25 mouse cellular contexts compared by ENCODE assay signal in the genomic region with DNA sequence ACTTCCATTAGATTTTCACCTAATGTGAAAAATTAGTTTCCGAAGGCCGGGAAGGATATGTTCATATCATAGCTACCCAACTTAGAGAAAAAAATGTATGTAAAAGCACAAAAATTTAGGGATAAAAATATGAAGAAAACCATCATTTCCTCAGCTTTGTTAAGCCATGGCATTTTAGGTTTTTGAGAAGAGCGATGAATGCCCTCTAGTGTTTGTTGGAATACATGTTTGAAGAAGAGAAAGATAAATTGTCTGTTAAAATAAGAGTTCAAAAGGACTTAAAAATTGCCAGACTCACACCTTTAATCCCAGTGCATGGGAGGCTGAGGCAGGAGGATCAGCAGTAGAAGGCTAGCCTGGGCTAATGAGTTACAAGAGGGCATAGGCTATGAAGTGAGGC. TPM values are rescaled to one million over a fixed set of nuclear protein-coding genes. Genes with fewer than 3 reads are reported as not detected.
DNase-seq lines count a peak whose midpoint lies in the region; ATAC-seq and TF ChIP-seq lines count a peak whose summit lies in the region.
"Had no signal": no experiment of that assay in that cellular context is flagged by ENCODE, and none has a peak within 500 bp of the region (broad histone marks: within the 10 kb centered on the region; RNA-seq: fewer than 3 reads in every experiment).

No protein-coding gene starts in this region.

- no peak overlapping the region for H3K4me2 ChIP-seq in hindbrain, postnatal 0 days (ENCODE audit: low read depth, low read length)
- no peak overlapping the region for H3K4me2 ChIP-seq in hindbrain, embryonic 16.5 days (ENCODE audit: low read length)
- no peak overlapping the region for H3K4me2 ChIP-seq in CH12.LX (ENCODE audit: insufficient read depth, low read depth, poor library complexity, severe bottlenecking)
- H3K4me2 ChIP-seq: embryonic facial prominence, embryonic 15.5 days; heart, embryonic 15.5 days; hindbrain, embryonic 13.5 days had no signal

- H3K79me2 ChIP-seq in CH12.LX (replicated peaks; ENCODE audit: control insufficient read depth, extremely low read depth, insufficient read depth, poor library complexity, severe bottlenecking) = no peaks in the 10 kb centered on the region

- H3K4me3 ChIP-seq in hindbrain, postnatal 0 days (ENCODE audit: low read length) = no peak overlapping the region
- no peak overlapping the region for H3K4me3 ChIP-seq in hindbrain, embryonic 16.5 days (ENCODE audit: low read length)
- H3K4me3 ChIP-seq in left cerebral cortex, adult 2 months = no peak overlapping the region
- no peak overlapping the region for H3K4me3 ChIP-seq in CH12.LX (replicated peaks in 1 of 3; ENCODE audit: low read depth in 2 of 3, low read length in 2 of 3, poor library complexity in 1 of 3)
- H3K4me3 ChIP-seq: embryonic facial prominence, embryonic 15.5 days; erythroblast, embryonic 14.5 days; forebrain, embryonic 10.5 days; heart, embryonic 10.5 days; heart, embryonic 15.5 days; hindbrain, embryonic 13.5 days had no signal

- peak; percentile 33 for TF ChIP-seq CTCF in hindbrain, postnatal 0 days (IDR thresholded peaks at IDR 0.05; ENCODE audit: low read depth)
- peak; percentile 53 for TF ChIP-seq CTCF in left cerebral cortex, adult 2 months (IDR thresholded peaks at IDR 0.05)
- TF ChIP-seq CTCF in CH12.LX (conservative IDR thresholded peaks at IDR 0.05 in 1 of 2, IDR thresholded peaks at IDR 0.05 in 1 of 2; ENCODE audit: low read depth in 2 of 2, low read length in 2 of 2) (peak in 1 of 2 experiments; percentile 42; a peak in 2 of 4 replicates), Patski (IDR thresholded peaks at IDR 0.05) (peak; percentile 34)

- no peaks in the 10 kb centered on the region for H3K27me3 ChIP-seq in hindbrain, postnatal 0 days (ENCODE audit: insufficient read depth, low read length)
- no peaks in the 10 kb centered on the region for H3K27me3 ChIP-seq in hindbrain, embryonic 16.5 days (replicated peaks; ENCODE audit: control insufficient read depth, insufficient read depth, low read length)
- no peaks in the 10 kb centered on the region for H3K27me3 ChIP-seq in CH12.LX (replicated peaks)
- H3K27me3 ChIP-seq in Patski = no peaks in the 10 kb centered on the region
- H3K27me3 ChIP-seq: embryonic facial prominence, embryonic 15.5 days; heart, embryonic 15.5 days; hindbrain, embryonic 13.5 days had no signal

- no peaks in the 10 kb centered on the region for H3K9me3 ChIP-seq in hindbrain, postnatal 0 days (ENCODE audit: low read length)
- no peaks in the 10 kb centered on the region for H3K9me3 ChIP-seq in hindbrain, embryonic 16.5 days (ENCODE audit: control insufficient read depth, low read length)
- H3K9me3 ChIP-seq in CH12.LX (replicated peaks; ENCODE audit: low read length) = no peaks in the 10 kb centered on the region
- H3K9me3 ChIP-seq: embryonic facial prominence, embryonic 15.5 days; forebrain, embryonic 10.5 days; G1E; heart, embryonic 10.5 days; heart, embryonic 15.5 days; hindbrain, embryonic 13.5 days had no signal

- TF ChIP-seq POLR2A in CH12.LX (IDR thresholded peaks at IDR 0.05; ENCODE audit: low read depth, low read length) = no peak

- 91% methylated on average over 3 of the region's 3 CpGs for WGBS in hindbrain, postnatal 0 days
- WGBS in hindbrain, embryonic 16.5 days = 96% methylated on average over 3 of the region's 3 CpGs

- dilution Hi-C loops in CH12.LX (cut with MboI; ENCODE audit: extremely low pct_ligation_motif_present, extremely low pct_unique_long_range_greater_than_20kb, low sequenced_read_pairs) = no loop called here

- no peak for ATAC-seq in hindbrain, postnatal 0 days
- no peak for ATAC-seq in hindbrain, embryonic 16.5 days
- ATAC-seq in Patski = no peak
- ATAC-seq: forebrain, embryonic 14.5 days had no signal

- H3K36me3 ChIP-seq in hindbrain, postnatal 0 days (ENCODE audit: insufficient read depth, low read length) = no peaks in the 10 kb centered on the region
- H3K36me3 ChIP-seq in hindbrain, embryonic 16.5 days (ENCODE audit: control insufficient read depth, insufficient read depth, low read length) = no peaks in the 10 kb centered on the region
- no peaks in the 10 kb centered on the region for H3K36me3 ChIP-seq in CH12.LX (replicated peaks in 1 of 2; ENCODE audit: control insufficient read depth in 1 of 2, insufficient read depth in 1 of 2, low read length in 1 of 2)
- H3K36me3 ChIP-seq: embryonic facial prominence, embryonic 15.5 days; forebrain, embryonic 10.5 days; G1E; heart, embryonic 10.5 days; heart, embryonic 15.5 days; hindbrain, embryonic 13.5 days had no signal

- POLR2A ChIA-PET in Patski (lab: Charles Lee) = no interaction called here

- no peaks in the 10 kb centered on the region for H3K4me1 ChIP-seq in hindbrain, postnatal 0 days (ENCODE audit: insufficient read depth, low read length)
- no peaks in the 10 kb centered on the region for H3K4me1 ChIP-seq in hindbrain, embryonic 16.5 days (ENCODE audit: control insufficient read depth, insufficient read depth, low read depth, low read length)
- H3K4me1 ChIP-seq in CH12.LX (ENCODE audit: control insufficient read depth in 1 of 2, insufficient read depth in 2 of 2) = peaks cover 0 to 8% of the 10 kb centered on the region in 2 experiments; a peak in 2 of 4 replicates
- H3K4me1 ChIP-seq: embryonic facial prominence, embryonic 15.5 days; heart, embryonic 10.5 days had no signal

- in situ Hi-C loops in CH12.LX (cut with MboI; ENCODE audit: low pct_ligation_motif_present, low pct_unique_long_range_greater_than_20kb, low sequenced_read_pairs) (no loop called here), Patski (cut with MboI; ENCODE audit: low pct_unique_long_range_greater_than_20kb) (no loop called here)

- H3K9ac ChIP-seq in hindbrain, postnatal 0 days (replicated peaks; ENCODE audit: low read length) = no peak overlapping the region
- no peak overlapping the region for H3K9ac ChIP-seq in hindbrain, embryonic 16.5 days (ENCODE audit: low read depth, low read length)
- H3K9ac ChIP-seq in CH12.LX (ENCODE audit: insufficient read depth, low read depth) = no peak overlapping the region
- H3K9ac ChIP-seq: embryonic facial prominence, embryonic 15.5 days; heart, embryonic 15.5 days; hindbrain, embryonic 13.5 days had no signal

- CTCF ChIA-PET in Patski (lab: Charles Lee) = interaction anchor here (0.7 to 1.4 kb wide), 3 partner anchors 11 to 219 kb away, joined by 3 read pairs; no protein-coding TSS in a partner anchor

- H3K27ac ChIP-seq in hindbrain, postnatal 0 days = no peak overlapping the region
- no peak overlapping the region for H3K27ac ChIP-seq in hindbrain, embryonic 16.5 days (ENCODE audit: low read depth, low read length)
- H3K27ac ChIP-seq in left cerebral cortex, adult 2 months = no peak overlapping the region
- H3K27ac ChIP-seq in CH12.LX (ENCODE audit: insufficient read depth, low read depth) = no peak overlapping the region
- H3K27ac ChIP-seq: embryonic facial prominence, embryonic 15.5 days; forebrain, embryonic 10.5 days; heart, embryonic 10.5 days; heart, embryonic 15.5 days; hindbrain, embryonic 13.5 days had no signal

- DNase-seq in hindbrain, postnatal 0 days (ENCODE audit: low spot score) = peak; percentile 39
- DNase-seq in left cerebral cortex, adult 2 months (ENCODE audit: extremely low spot score in 1 of 2, low spot score in 2 of 2) = no peak
- DNase-seq in left cerebral cortex, adult 9 months (ENCODE audit: low spot score in 2 of 2) = no peak
- DNase-seq in CH12.LX (ENCODE audit: extremely low read depth) (no peak), Patski (ENCODE audit: low read depth, low spot score) (no peak)
- DNase-seq in spleen, postnatal 4 days (ENCODE audit: low spot score in 2 of 2) = no peak
- DNase-seq in gastrocnemius, postnatal 25 days = no peak
- DNase-seq: adrenal gland, adult 2 months; adrenal gland, postnatal 25 days; cerebellum, adult 11 months; cerebellum, adult 8-10 months; cerebellum, postnatal 14 days; embryo, embryonic 11 days; gastrocnemius, postnatal 14 days; heart, postnatal 14 days; kidney, adult 11 months had no signal

- intact Hi-C loops in left cerebral cortex, adult 2 months (cut with DNase I) = loop anchor here (2.0 to 5.0 kb wide), 2 partner anchors 277 to 1636 kb away; no protein-coding TSS in a partner anchor

- TF ChIP-seq EP300 in CH12.LX (IDR thresholded peaks at IDR 0.05; ENCODE audit: low read length) = no peak

- peak; percentile 33 for TF ChIP-seq RAD21 in CH12.LX (IDR thresholded peaks at IDR 0.05; ENCODE audit: low read depth, low read length)

TF ChIP-seq in CH12.LX, 34 proteins besides CTCF, POLR2A, EP300 and RAD21:
- no peak for TF ChIP-seq MYC (IDR thresholded peaks at IDR 0.05; ENCODE audit: low read depth, low read length)
- no peak for TF ChIP-seq POLR2AphosphoS2 (IDR thresholded peaks at IDR 0.05; ENCODE audit: low read depth, low read length)
- TF ChIP-seq ZC3H11A (IDR thresholded peaks at IDR 0.05; ENCODE audit: low read depth, low read length) = no peak
- TF ChIP-seq ZNF384 (IDR thresholded peaks at IDR 0.05; ENCODE audit: low read depth, low read length) = no peak
- TF ChIP-seq MAZ (IDR thresholded peaks at IDR 0.05; ENCODE audit: low read depth, low read length) = no peak
- no peak for TF ChIP-seq UBTF (IDR thresholded peaks at IDR 0.05; ENCODE audit: low read depth, low read length)
- TF ChIP-seq CHD1 (IDR thresholded peaks at IDR 0.05; ENCODE audit: low read depth, low read length) = no peak
- no peak for TF ChIP-seq PAX5 (IDR thresholded peaks at IDR 0.05; ENCODE audit: low read length)
- no peak for TF ChIP-seq MAFK (IDR thresholded peaks at IDR 0.05; ENCODE audit: insufficient replicate concordance, low read length)
- TF ChIP-seq CHD2 (IDR thresholded peaks at IDR 0.05; ENCODE audit: low read length) = no peak
- no peak for TF ChIP-seq ETS1 (conservative IDR thresholded peaks at IDR 0.05; ENCODE audit: low read depth, low read length)
- no peak for TF ChIP-seq SIN3A (IDR thresholded peaks at IDR 0.05; ENCODE audit: low read length)
- TF ChIP-seq USF1 (IDR thresholded peaks at IDR 0.05; ENCODE audit: low read depth, low read length) = no peak
- TF ChIP-seq JUND (conservative IDR thresholded peaks at IDR 0.05; ENCODE audit: low read depth, low read length) = no peak
TF ChIP-seq in CH12.LX: peak in this region for 0.

RNA-seq across cellular contexts. Expression of gene Intu, which starts 10.5 kb away (rescaled TPM):
- total RNA-seq in hindbrain, postnatal 0 days (2014; rRNA removed) = 6.3 and 6.6 TPM in 2 replicates
- 2.5 and 3.0 TPM in 2 replicates for polyA plus RNA-seq in hindbrain, postnatal 0 days (2015; fragmentation: Nextera tagmentation; extraction: Ambion mirVana)
- polyA plus RNA-seq in hindbrain, embryonic 16.5 days (2015; fragmentation: Nextera tagmentation; extraction: Ambion mirVana) = 3.3 and 3.5 TPM in 2 replicates
- 1 to 10 TPM; 6.7 to 8.4 TPM for total RNA-seq in left cerebral cortex, adult 2 months (2021)
- not detected in 2 replicates for total RNA-seq in CH12.LX (2012; rRNA removed)
- total RNA-seq in CH12.LX (2014; rRNA removed) = not detected in 2 replicates
- polyA plus RNA-seq in CH12.LX (2012; ENCODE audit: insufficient read length, low read depth) = not detected in 2 replicates
- 12.6 TPM for polyA plus RNA-seq in Patski (2021)
- total RNA-seq in gastrocnemius, postnatal 25 days (2021) = 1 to 10 TPM in 1 of 2 experiments, under 1 TPM in 1; 0.92 to 1.5 TPM
